Mouse (Mus musculus) embryo, embryonic 11.5 days (tissue): ENCODE data around the gene Retreg1.
A peak's percentile ranks its signal among the peaks of the same experiment; 100 is the strongest.
"Not testable (repeated sequence)": the region's sequence is repeated elsewhere in the genome, so short reads cannot be mapped to it uniquely, and the experiment has no call there.

Source experiments
- DNase-seq: peaks from one replicate; pipeline ENCODE4 v3.0.0-alpha.2; 2012; ENCODE audit warnings: low read depth, low spot score

Gene Retreg1

DNA sequence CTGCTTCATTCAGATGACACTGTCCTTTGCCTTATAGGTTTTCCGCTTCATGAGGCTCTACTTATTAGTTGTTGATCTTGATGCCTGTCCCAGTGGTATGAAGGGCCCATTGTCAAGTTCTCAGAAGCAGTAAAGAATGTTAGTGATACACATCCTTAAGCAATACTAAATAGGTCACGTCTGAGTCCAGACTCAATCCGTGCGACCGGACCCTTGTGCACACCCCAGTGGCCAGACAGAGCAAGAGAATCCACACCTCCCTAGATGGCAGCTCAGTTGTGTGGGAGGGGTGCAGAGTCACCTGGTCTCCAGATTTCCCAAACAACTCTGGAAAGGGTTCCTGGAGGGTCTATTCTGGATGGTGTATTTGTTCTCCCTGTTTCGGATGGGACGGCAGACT, 103.5 kb downstream of the Retreg1 start:
- DNase-seq = no peak

DNA sequence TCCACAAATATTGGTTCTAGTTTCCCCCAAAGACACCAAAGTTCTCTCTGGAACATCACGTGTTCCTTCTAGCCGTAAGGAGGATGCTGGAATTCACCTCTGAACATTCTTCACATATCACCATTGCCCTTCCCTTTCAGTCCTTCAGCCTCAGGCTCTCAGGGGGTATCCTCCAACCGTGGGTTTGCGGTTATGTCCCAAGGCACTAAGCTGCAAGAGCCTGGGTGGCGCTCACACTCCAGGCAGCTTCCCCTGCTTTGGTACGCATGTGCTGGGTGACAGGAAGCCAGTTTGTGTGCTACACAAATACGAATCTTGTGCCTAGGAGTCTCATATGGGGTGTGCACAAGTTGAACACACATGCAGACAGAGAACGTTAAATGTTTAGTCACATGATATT, 104.4 kb downstream of the Retreg1 start:
- no peak for DNase-seq

DNA sequence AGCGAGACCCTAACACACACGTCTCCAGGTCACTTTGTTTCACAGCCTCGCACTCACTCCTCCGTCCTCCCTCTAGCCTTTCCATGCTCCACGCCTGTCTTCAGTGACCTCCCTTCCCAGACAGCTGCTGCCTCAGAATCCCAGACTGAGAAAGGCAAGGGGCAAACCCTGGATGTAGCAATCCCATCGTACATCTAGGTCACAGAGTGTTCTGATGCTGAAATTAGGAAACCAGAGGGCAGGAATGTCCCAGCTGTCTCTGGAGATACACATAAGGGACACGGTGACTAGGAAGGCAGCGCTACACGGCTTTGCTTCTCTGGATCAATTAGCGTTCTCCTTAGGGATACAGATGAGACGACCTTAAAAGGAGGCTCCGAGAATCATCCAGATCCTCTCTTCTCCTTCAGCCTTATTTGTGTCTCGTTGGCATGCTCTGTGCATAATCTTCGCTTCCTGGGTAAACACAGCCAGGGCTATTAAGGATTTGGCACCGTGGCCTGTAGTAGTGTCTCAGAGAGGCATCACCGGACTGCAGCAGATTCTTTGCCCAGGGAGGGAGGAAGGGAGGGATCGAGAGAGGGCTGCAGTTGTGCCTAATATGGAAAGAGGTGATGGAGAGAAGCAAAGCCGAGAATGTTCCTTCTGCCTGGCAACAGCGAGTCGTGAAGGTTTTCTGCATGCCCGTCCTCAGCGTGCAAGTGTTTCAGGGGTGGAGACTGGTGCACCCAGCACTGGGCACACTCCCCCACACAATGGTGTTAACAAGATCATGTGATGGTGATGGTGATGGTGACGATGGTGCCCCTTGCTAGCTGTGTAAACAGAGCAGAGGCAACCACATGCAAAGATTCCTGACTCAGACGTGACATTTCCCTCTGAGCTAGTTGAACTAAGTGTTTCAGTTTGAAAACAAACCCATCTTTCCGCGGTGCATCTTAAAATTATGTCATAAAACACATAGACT, 105.6 kb downstream of the Retreg1 start:
- DNase-seq = no peak

DNA sequence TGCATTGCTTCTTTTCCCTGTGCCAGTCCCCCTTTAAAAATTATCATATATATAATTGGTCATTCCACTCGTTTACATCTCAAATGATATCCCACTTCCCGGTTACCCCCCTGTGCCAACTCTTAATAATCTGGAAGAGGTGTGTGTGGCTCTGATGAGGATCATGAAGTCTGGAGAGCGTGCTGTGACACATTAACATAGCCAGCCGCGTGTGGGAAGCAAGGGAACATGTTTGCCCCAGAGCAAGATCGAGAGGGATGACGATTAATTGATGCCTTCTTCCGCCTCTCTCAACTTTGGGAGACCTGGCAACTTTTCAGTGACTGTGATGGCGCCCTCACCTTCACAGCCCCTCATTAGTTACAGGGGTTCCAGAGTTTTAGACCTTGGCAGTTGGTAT, 106.7 kb downstream of the Retreg1 start:
- no peak for DNase-seq

DNA sequence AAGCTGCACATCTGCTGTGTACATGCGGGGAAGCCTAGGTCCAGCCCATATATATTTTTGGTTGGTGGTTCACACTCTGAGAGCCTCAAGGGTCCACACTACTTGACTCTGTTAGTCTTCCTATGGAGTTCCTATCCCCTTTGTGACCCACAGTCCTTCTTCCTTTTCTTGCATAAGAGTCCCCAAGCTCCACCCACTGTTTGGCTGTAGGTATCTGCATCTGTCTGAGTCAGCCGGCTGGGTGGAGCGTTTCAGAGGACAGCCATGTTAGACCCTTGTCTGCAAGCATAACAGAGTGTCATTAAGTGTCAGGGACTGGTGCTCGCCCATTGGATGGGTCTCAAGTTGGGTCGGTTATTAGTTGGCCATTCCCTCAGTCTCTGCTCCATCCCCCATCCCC, 107.6 kb downstream of the Retreg1 start:
- no peak for DNase-seq

DNA sequence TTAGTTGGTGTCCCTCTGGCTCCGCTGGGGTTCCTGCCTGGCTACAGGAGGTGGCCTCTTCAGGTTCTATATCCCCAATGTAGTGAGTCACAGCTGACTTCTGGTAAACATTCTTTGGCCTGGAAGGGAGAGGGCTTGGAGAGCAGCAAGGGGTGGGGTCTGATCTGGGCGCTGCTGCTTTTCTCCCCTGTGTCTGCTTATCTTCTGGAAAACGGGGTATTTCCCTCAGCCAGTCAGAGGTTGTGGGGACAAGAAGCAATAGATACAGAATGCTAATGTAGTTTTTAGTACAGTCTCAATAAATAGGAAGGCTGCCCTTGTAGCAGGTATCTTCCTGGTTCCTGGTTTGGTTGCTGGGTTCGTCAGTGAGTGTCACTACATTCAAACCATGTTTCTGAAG, 108.1 kb downstream of the Retreg1 start:
- no peak for DNase-seq

DNA sequence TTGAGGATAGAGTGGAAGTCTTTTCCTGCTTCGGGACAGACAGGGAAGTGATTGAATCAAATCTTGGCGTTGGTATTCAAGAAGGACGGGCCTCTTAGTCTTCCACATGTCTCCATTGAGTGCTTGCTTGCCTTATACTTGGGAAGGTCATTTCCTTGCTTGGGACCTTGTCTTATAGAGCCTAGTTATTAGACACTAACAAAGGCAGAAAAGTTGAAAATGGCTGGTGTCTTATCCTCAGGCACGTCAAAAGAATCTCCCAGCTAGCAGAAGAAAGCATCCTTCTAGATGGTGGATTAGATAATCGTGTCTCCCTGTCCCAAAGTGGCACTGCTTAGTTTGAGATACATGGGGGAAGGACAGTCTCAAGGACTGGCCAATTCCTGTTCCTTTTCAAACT, 113.0 kb downstream of the Retreg1 start:
- DNase-seq = no peak

DNA sequence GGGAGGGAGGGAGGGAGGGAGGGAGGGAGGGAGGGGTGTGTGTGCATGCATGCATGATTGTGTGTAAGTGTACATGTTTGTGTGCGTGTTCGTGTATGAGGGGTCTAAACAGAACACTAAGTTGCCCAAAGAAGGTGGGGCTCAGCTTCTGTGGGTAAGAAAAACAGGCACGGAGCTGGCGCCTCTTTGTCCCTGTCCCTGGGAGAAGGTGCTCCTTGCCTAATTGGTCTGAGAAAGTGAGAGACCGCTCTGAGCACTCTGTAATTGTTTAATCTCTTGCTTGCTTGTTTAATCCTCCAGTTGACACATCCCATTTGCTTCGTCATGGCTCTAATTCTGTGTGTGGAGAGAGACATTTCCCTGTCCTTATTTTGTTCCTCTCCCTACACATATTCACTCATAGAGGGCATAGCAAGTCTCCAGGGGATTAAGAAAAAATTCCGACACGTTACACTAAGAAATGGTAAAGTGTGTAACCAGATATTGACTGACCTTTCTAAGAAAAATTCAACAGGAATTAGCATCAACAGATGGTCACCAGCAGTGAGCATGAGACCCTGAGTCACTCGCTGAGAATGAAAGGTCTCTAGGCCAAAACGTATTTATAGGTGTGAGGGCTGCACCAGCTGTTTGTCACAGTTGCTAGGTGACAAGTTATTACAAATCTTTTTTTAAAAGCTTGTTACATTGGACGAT, 113.6 kb downstream of the Retreg1 start:
- no peak for DNase-seq

DNA sequence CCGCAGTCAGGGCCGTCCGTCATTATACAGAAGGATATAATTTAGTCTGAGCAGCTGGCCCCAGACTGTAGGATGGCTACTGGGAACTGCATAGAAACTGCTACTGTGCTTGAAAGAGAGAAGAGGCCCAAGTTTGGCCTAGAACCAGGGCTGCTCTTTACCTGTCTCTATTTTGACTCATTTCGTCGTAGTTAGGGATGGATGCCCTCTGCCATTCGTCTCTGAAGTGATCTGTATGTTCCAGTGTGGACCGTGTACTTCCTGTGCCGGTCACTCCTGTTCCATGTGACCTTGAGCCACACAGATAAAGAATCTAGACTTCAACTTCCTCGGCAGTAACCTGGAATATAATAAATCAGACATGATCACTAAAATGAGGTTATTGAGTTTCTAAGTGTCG, 114.7 kb downstream of the Retreg1 start:
- DNase-seq = no peak

DNA sequence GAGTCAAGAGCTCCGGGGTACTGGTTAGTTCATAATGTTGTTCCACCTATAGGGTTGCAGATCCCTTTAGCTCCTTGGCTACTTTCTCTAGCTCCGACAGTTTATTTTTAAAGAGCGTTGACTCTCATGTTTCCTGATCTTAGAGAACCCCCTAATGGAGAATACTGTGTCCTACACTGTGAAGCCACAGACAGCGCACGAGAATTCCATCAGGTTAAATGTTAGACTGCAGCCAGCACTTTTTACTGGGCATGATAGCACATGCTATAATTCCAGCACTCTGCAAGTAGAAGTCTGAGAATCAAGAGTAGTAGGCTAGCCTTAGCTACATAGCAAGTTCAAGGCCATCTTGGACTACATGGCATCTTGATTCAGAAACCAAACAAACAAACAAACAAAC, 116.4 kb downstream of the Retreg1 start:
- peak; percentile 38 for DNase-seq

DNA sequence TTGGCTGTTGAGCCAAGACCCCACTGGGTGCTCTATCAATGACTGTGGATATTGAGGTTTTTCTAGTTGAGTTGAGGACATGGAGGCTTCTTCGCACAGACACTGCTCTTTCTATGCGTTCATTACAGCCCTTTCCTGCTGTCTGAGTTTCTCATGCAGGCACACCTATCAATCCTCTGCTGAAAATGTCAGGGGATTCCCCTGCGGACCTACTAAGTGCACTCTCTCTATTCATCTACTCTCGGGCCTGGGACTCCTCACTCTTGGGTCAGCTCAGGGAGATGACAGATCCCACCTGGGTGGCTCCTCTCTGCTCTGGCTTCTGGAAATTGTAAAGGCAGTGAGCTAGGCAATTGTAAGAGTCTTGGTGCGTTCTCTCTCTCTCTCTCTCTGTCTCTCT, 117.3 kb downstream of the Retreg1 start:
- DNase-seq = no peak

DNA sequence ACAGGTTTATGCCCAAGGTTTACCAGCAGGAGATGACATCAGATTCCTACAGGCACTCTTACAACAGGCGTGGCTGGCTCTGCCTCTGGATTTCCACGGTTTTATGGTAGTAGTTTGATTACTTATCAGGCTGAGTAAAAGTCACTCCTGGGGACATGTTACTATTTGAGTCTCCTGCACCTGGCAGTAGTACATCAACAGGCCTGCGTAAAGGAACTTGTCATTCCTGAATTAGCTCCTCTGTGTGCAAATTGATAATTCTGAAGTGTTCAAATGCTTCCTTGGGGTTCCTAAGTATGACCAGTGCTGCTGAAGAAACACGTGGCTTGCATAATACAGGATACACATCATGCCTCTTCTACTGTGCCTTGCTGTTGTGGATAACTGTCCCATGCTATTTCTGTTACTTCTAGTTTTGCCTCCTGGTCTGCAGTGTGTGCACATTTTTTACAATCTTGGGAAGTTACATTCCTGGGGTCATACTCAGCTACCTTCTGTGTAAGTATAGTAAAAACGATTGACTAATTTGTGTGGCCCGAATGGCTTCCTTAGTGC, 123.3 kb downstream of the Retreg1 start:
- DNase-seq = no peak

DNA sequence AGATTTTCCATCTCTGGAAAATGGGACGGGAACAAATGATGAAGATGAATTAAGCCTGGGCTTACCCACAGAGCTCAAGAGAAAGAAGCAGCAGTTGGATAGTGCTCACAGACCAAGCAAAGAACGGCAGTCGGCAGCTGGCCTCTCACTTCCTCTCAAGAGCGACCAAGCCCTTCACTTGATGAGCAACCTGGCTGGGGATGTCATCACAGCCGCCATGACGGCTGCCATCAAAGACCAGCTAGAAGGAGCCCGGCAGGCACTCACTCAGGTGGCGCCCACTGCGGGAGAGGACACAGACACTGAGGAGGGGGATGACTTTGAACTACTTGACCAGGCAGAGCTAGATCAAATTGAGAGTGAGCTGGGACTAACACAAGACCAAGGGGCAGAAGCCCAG, 128.6 kb downstream of the Retreg1 start:
- DNase-seq = no peak

DNA sequence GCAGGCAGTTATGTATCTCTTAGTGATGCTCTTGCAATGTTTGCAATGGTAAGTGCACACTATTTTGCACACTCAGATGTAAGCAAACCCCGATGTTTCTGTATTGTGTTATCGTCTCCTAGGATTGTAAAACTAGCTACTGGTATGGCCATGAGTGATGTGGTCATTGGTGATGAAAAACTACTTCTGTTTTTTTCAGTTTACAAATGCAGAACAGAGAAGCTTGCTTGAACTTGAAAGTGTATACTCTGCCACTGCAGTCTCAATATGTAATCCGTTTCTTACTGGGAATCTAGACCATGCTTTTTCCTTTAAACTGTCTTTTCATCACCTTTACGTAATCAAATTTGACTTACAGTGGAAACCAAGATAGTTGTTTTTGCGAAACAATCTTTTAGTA, 129.8 kb downstream of the Retreg1 start:
- DNase-seq = no peak

DNA sequence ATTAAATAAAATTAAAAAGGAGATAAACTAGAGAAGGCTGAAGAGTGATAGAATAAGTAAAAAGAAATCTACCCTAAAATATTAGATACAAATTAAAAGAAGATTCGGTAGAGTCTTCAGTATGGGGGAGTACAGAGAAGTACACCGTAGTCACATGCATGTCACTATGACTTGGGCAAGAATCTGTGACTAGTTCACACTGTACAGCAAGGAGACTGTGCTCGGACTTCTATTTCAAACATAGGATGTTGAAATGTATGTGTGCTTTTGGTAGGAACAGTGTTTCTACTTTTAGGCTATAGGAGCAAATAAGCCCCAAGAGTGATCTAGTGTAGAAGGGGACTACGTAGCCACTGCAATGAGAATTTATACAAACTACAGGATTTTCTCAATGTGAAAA, 131.4 kb downstream of the Retreg1 start:
- DNase-seq = no peak

DNA sequence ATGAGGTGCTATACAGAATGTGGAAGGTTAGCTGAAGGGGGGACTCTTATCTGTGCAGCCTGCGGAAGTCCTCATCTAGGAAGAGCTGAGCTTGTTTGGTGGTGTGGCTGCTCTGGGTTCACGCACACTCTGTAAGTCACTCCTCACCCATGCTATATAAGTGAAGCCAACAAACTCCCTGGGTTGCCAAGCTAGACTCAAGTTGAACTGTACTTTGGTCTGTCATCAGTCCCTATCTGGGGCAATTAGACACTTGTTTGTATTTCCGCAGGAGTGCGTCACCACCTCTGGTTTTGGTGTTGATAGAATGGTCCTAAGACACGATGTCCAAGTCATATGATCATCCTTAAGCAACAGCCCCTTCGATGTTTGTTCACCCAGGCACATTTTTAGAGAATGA, 132.8 kb downstream of the Retreg1 start:
- no peak for DNase-seq

DNA sequence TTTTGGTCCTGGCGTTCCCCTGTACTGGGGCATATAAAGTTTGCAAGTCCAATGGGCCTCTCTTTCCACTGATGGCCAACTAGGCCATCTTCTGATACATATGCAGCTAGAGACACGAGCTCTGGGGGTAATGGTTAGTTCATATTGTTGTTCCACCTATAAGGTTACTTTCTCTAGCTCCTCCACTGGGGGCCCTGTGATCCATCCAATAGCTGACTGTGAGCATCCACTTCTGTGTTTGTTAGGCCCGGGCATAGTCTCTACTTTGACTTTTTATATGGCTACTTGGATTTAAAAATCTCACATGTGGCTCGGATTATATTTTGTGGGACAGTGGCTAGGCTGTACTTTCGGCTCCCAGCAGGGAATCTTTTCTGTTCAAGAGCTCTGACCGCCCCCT, 140.6 kb downstream of the Retreg1 start:
- DNase-seq = not testable (repeated sequence)

DNA sequence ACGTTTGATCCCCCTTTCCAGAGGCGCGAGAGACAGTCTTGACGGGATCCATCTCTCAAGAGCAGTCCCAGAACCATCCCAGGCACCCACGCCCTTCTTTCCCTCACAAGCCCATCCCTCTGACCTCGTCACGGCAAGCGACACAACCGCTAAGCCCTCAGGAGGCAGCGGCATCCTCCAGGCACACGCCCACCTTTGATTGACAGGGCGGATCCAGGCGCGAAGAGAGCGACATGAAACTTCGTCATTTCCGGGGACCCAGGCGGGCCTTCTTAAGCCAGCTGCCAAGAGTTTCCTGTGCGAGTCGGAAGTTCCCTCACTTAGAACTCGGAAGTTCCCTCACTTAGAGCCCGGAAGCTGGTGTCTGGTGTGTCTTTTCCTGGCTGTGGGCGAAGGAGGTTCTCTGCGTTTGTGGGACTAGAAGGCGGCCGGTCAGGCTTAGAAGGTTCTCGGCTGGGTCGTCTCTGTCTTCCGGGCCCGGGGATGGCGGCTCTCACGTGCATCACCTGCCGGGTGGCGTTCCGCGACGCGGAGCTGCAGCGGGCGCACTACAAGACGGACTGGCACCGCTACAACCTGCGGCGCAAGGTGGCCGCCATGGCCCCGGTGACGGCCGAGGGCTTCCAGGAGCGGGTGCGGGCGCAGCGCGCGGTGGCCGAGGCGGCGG, 141.2 kb downstream of the Retreg1 start, which contains the start of gene Zfp622:
Gene Zfp622, plus strand, starts transcription at position 300 of the 667 bp plus-strand sequence.
- peak; percentile 96 for DNase-seq

DNA sequence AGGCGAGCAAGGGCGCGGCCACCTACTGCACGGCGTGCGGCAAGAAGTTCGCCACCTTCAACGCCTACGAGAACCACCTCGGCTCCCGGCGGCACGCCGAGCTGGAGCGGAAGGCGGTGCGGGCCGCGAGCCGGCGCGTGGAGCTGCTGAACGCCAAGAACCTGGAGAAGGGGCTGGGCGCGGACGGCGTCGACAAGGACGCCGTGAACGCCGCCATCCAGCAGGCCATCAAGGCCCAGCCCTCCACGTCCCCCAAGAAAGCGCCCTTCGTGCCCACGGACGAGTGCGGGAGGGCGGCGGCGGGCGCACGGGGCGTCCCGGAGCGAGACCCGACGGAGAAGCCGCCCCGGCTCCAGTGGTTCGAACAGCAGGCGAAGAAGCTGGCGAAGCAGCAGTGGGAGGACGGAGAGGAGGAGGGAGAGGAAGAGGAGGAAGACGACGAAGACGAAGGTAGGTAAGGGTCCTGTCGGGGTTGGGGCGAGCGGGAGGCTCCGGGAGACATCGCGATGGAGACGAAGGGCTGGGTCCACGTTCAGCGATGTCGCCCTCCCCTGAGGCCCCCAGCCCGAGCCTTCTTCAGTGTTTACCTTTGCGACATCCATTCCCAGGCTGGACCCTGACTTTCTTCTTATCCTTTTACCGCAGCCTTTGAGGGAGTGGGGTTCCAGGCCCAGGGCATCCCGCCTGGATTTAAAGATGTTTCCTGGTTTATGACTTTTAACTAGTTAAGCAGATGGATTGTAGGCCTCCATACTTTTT, 141.9 kb downstream of the Retreg1 start:
- DNase-seq = no peak

DNA sequence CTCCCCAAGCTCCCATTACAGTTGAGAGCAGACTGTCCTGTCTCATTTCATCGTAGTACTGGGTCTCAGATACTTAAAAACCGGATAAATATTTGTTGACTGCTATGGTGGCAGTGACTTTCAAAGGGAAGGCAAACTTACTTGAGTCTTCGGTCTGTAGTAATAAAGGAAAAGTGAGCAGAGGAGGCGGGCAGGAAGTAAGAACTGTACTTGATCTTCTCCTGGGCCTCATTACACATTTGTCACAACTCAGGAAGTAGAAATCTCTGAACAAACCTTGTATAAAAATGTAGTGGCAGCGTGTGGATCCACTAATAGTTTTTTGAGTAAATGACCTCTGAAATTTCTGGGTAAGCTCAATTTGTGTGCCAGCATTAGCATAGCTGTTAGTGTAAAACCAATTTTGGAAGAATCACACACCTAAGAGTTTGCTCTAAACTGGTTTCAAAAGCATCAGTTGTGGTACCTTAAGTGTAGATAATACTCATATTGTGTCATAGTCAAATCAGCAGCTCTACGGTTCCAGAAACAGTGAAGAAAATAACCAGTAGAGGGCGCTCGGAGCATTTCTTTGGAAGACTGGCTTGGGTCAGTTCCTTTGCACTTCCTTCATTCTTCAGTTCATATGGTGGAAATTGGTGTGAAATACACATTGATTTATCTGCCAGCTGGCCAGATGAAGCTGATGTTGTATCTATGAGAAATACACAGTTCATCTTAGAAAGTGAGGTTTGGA, 150.2 kb downstream of the Retreg1 start:
- peak; percentile 46 for DNase-seq

DNA sequence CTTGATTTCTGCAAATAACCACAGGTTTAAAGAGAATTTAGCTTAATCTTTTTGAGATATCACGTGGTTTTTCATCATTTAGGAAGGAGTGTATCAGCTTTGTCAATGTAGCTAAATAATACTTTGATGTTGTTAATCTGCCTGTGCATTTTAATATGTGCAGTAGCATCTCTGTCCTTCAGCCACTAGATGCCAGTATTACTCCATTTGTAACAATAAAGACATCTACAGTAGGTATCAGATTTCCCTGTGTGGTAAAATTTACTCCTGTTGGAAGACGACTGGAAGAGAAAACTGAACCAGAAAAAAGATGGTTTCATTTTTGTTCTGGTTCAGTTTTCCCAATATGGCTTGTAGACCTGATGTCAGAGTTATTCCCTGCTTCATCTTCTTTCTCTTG, 152.5 kb downstream of the Retreg1 start:
- DNase-seq = peak; percentile 54
